In the genomic region with DNA sequence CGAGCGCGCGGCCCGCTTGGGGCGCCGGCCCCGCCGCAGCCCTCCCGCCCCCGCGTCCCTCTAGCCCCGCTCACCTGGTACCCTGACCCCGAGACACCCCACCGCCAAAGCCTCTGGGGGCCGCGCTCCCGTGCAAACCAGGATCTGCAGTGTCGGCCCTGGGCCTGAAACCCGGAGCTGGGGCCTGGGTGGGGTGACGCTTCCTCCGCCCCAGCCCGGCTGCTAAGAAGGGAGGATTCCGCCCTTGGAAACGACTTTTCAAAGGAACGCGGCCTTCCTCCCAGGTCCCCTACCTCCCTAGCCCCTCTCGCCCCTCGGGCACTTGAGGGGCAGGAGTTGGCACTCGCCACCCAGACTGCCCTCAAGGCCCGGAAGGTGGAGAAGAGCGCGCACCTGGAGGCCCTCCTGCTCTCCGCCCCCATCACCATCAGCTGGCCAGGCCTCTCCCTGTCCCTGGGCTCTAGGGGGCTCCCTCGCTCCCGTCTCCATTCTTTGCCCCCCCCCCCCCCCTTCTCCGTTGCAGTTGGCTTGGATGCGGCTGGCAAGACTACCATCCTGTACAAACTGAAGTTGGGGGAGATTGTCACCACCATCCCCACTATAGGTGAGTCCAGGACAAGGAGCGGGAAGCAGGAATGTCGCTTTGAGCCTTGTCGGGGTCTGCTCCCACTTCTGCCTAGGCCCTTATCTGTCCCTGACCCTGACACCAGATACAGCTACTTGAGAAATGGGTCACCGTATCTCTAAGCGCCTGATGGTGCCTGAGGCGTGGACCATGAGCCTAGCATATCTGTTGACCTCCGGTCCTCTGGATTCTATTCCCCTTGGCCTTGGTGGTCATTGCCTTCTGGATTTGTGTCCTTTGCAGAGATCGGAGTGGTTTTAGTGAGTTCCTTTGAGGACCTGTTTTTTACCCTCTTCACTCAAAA, we compare ENCODE assay signal across 8 mouse cellular contexts. TPM values are rescaled to one million over a fixed set of nuclear protein-coding genes. Genes with fewer than 3 reads are reported as not detected.
DNase-seq lines count a peak whose midpoint lies in the region; ATAC-seq and TF ChIP-seq lines count a peak whose summit lies in the region.

No protein-coding gene starts in this region.

- H3K27me3 ChIP-seq in G1E (ENCODE audit: insufficient read depth, low read length) = no peaks in the 10 kb centered on the region
- no peaks in the 10 kb centered on the region for H3K27me3 ChIP-seq in forebrain, embryonic 14.5 days (replicated peaks; ENCODE audit: control insufficient read depth, insufficient read depth, low read length)
- H3K27me3 ChIP-seq in hindbrain, embryonic 10.5 days (ENCODE audit: insufficient read depth, poor library complexity, severe bottlenecking) = no peaks in the 10 kb centered on the region

- peaks cover 52% of the 10 kb centered on the region for H3K36me3 ChIP-seq in G1E (replicated peaks)
- H3K36me3 ChIP-seq in forebrain, embryonic 14.5 days (ENCODE audit: control insufficient read depth, insufficient read depth, low read length) = peaks cover 18% of the 10 kb centered on the region
- peaks cover 36% of the 10 kb centered on the region for H3K36me3 ChIP-seq in hindbrain, embryonic 10.5 days

- H3K4me1 ChIP-seq in G1E (ENCODE audit: insufficient read depth, low read depth, low read length) = peaks cover 48% of the 10 kb centered on the region
- peaks cover 27% of the 10 kb centered on the region for H3K4me1 ChIP-seq in forebrain, embryonic 14.5 days (ENCODE audit: control insufficient read depth, insufficient read depth, low read length)
- H3K4me1 ChIP-seq in hindbrain, embryonic 10.5 days (replicated peaks) = peaks cover 40% of the 10 kb centered on the region

- peak overlapping the region; percentile 96 for H3K9ac ChIP-seq in forebrain, embryonic 14.5 days (ENCODE audit: low read length)

- H3K4me2 ChIP-seq in forebrain, embryonic 14.5 days (ENCODE audit: low read length) = peak overlapping the region; percentile 72

- peak overlapping the region; percentile 89 for H3K4me3 ChIP-seq in G1E (ENCODE audit: low read depth, low read length)
- peak overlapping the region; percentile 92 for H3K4me3 ChIP-seq in forebrain, embryonic 14.5 days (ENCODE audit: low read depth, low read length)
- H3K4me3 ChIP-seq in hindbrain, embryonic 10.5 days = peak overlapping the region; percentile 80

- H3K27ac ChIP-seq in forebrain, embryonic 14.5 days (ENCODE audit: low read depth, low read length) = peak overlapping the region; percentile 78
- peak overlapping the region; percentile 97 for H3K27ac ChIP-seq in hindbrain, embryonic 10.5 days

- ATAC-seq in G1E (ENCODE audit: extremely low read depth, insufficient number of reproducible peaks, low FRiP score, poor library complexity, severe bottlenecking) = no peak
- ATAC-seq in forebrain, embryonic 14.5 days = peak; percentile 45

- WGBS in forebrain, embryonic 14.5 days = 14% methylated on average over 33 of the region's 46 CpGs
- 10% methylated on average over 46 of the region's 46 CpGs for WGBS in hindbrain, embryonic 10.5 days

- no peaks in the 10 kb centered on the region for H3K9me3 ChIP-seq in G1E (replicated peaks)
- H3K9me3 ChIP-seq in forebrain, embryonic 14.5 days (replicated peaks; ENCODE audit: control insufficient read depth, low read length) = no peaks in the 10 kb centered on the region
- no peaks in the 10 kb centered on the region for H3K9me3 ChIP-seq in hindbrain, embryonic 10.5 days

- TF ChIP-seq CTCF in G1E (IDR thresholded peaks at IDR 0.05; ENCODE audit: low read depth, low read length) = no peak

- DNase-seq in G1E (ENCODE audit: low spot score) = peak; percentile 68
- peak; percentile 75 for DNase-seq in c-Kit-positive CD71-positive TER-119-positive erythroid progenitor cells, embryonic 14.5 days (ENCODE audit: low spot score)
- peak; percentile 44 for DNase-seq in forebrain, embryonic 14.5 days (ENCODE audit: low spot score)
- DNase-seq in hindbrain, embryonic 10.5 days (ENCODE audit: low spot score) = peak; percentile 63
- peak; percentile 40 for DNase-seq in left cerebral cortex, adult 11 months (ENCODE audit: low spot score)
- peak; percentile 68 for DNase-seq in lung, postnatal 36 days
- peak; percentile 66 for DNase-seq in right cerebral cortex, adult 18-20 months
- DNase-seq in urinary bladder, postnatal 14 days (ENCODE audit: low spot score) = peak; percentile 56

RNA-seq across cellular contexts. Expression of gene Arf5, which starts 0.7 kb away (rescaled TPM):
- total RNA-seq in G1E (2014; fragmentation: Nextera tagmentation) (48.2 and 91.4 TPM in 2 replicates), G1E (2017) (20.7 and 32.2 TPM in 2 replicates)
- polyA plus RNA-seq in G1E (2012) = 306 and 433 TPM in 2 replicates
- polyA plus RNA-seq in forebrain, embryonic 14.5 days (2014; fragmentation: Nextera tagmentation; extraction: Ambion mirVana) = 407 and 420 TPM in 2 replicates
- polyA plus RNA-seq in hindbrain, embryonic 10.5 days (2016; fragmentation: Nextera tagmentation; extraction: Ambion mirVana) = 302 and 343 TPM in 2 replicates

RNA-seq across cellular contexts. Expression of gene Fscn3, which starts 3.6 kb away (rescaled TPM):
- not detected in 2 replicates for total RNA-seq in G1E (2014; fragmentation: Nextera tagmentation)
- not detected in 2 replicates for total RNA-seq in G1E (2017)
- polyA plus RNA-seq in G1E (2012) = not detected in 2 replicates
- not detected in 2 replicates for polyA plus RNA-seq in forebrain, embryonic 14.5 days (2014; fragmentation: Nextera tagmentation; extraction: Ambion mirVana)
- polyA plus RNA-seq in hindbrain, embryonic 10.5 days (2016; fragmentation: Nextera tagmentation; extraction: Ambion mirVana) = not detected in 2 replicates

RNA-seq across cellular contexts. Expression of gene Gcc1, which starts 4.2 kb away (rescaled TPM):
- 5.2 and 5.7 TPM in 2 replicates for total RNA-seq in G1E (2014; fragmentation: Nextera tagmentation)
- total RNA-seq in G1E (2017) = 11.2 and 11.4 TPM in 2 replicates
- 5.5 and 5.9 TPM in 2 replicates for polyA plus RNA-seq in G1E (2012)
- polyA plus RNA-seq in forebrain, embryonic 14.5 days (2014; fragmentation: Nextera tagmentation; extraction: Ambion mirVana) = 7.2 and 9.7 TPM in 2 replicates
- 11.9 and 13.0 TPM in 2 replicates for polyA plus RNA-seq in hindbrain, embryonic 10.5 days (2016; fragmentation: Nextera tagmentation; extraction: Ambion mirVana)

RNA-seq across cellular contexts. Expression of gene Pax4, which starts 25.1 kb away (rescaled TPM):
- total RNA-seq in G1E (2014; fragmentation: Nextera tagmentation) (not detected in 2 replicates), G1E (2017) (not detected in 2 replicates)
- polyA plus RNA-seq in G1E (2012) = not detected in 2 replicates
- 0.16 TPM in 1 of 2 replicates, not detected in the other for polyA plus RNA-seq in forebrain, embryonic 14.5 days (2014; fragmentation: Nextera tagmentation; extraction: Ambion mirVana)
- polyA plus RNA-seq in hindbrain, embryonic 10.5 days (2016; fragmentation: Nextera tagmentation; extraction: Ambion mirVana) = not detected in 2 replicates

RNA-seq across cellular contexts. Expression of gene Zfp800, which starts 26.2 kb away (rescaled TPM):
- total RNA-seq in G1E (2014; fragmentation: Nextera tagmentation) (235 and 288 TPM in 2 replicates), G1E (2017) (112 and 122 TPM in 2 replicates)
- 81.2 and 95.3 TPM in 2 replicates for polyA plus RNA-seq in G1E (2012)
- 19.6 and 23.9 TPM in 2 replicates for polyA plus RNA-seq in forebrain, embryonic 14.5 days (2014; fragmentation: Nextera tagmentation; extraction: Ambion mirVana)
- polyA plus RNA-seq in hindbrain, embryonic 10.5 days (2016; fragmentation: Nextera tagmentation; extraction: Ambion mirVana) = 17.5 and 20.7 TPM in 2 replicates
